In the genomic region with DNA sequence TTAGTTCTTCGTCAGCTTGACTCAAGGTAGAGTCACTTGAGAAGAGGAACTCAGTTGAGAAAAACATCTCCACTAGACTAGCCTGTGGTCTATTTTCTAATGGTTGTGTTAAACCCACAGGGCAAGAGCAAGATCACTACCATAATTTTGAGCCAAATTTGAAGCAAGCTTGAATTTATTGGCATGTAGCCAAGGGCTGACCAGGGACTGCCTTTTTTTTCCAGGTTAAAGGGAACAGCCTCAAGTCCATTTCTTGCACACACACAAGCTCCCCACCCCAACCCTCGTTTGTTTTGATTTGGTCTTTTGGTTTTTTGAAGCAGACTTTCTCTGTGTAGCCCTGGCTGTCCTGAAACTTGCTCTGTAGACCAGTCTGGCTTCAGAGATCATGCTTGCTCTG, we compare ENCODE assay signal across 13 mouse cellular contexts.
"Had no signal": no experiment of that assay in that cellular context is flagged by ENCODE, and none has a peak within 500 bp of the region (broad histone marks: within the 10 kb centered on the region; RNA-seq: fewer than 3 reads in every experiment).

No protein-coding gene starts in this region.

- H3K9me3 ChIP-seq: liver, embryonic 15.5 days; midbrain, embryonic 13.5 days; midbrain, embryonic 15.5 days; neural tube, embryonic 12.5 days had no signal

- H3K27me3 ChIP-seq: midbrain, embryonic 13.5 days; midbrain, embryonic 15.5 days; neural tube, embryonic 12.5 days had no signal

- H3K4me3 ChIP-seq: liver, embryonic 15.5 days; megakaryocyte, embryonic 14.5 days; midbrain, embryonic 13.5 days; midbrain, embryonic 15.5 days; neural tube, embryonic 12.5 days had no signal

- DNase-seq: liver, postnatal 0 days; lung, adult 2 months; lung, postnatal 10 days; right cerebral cortex, postnatal 14 days; thymus, adult 18-20 months; thymus, postnatal 14 days; thymus, postnatal 36 days had no signal

- H3K36me3 ChIP-seq: liver, embryonic 15.5 days; midbrain, embryonic 13.5 days; midbrain, embryonic 15.5 days; neural tube, embryonic 12.5 days had no signal

- H3K4me2 ChIP-seq: liver, embryonic 15.5 days; midbrain, embryonic 13.5 days; midbrain, embryonic 15.5 days; neural tube, embryonic 12.5 days had no signal

- H3K4me1 ChIP-seq: liver, embryonic 15.5 days; megakaryocyte, embryonic 14.5 days; midbrain, embryonic 13.5 days; midbrain, embryonic 15.5 days; neural tube, embryonic 12.5 days had no signal

- H3K27ac ChIP-seq: liver, embryonic 15.5 days; macrophage; midbrain, embryonic 13.5 days; midbrain, embryonic 15.5 days; neural tube, embryonic 12.5 days had no signal

- H3K9ac ChIP-seq: liver, embryonic 15.5 days; liver, postnatal 0 days; midbrain, embryonic 13.5 days; midbrain, embryonic 15.5 days; neural tube, embryonic 12.5 days had no signal

- ATAC-seq: liver, postnatal 0 days; midbrain, embryonic 13.5 days; midbrain, embryonic 15.5 days had no signal
